Mouse (Mus musculus) cerebellum, adult 9-11 months (tissue): ENCODE results near the gene B9d2.
"Not testable (repeated sequence)": the region's sequence is repeated elsewhere in the genome, so short reads cannot be mapped to it uniquely, and the experiment has no call there.

Experiments
- DNase-seq: peaks from one replicate; pipeline ENCODE4 v3.0.0; 2022

Gene B9d2

DNA sequence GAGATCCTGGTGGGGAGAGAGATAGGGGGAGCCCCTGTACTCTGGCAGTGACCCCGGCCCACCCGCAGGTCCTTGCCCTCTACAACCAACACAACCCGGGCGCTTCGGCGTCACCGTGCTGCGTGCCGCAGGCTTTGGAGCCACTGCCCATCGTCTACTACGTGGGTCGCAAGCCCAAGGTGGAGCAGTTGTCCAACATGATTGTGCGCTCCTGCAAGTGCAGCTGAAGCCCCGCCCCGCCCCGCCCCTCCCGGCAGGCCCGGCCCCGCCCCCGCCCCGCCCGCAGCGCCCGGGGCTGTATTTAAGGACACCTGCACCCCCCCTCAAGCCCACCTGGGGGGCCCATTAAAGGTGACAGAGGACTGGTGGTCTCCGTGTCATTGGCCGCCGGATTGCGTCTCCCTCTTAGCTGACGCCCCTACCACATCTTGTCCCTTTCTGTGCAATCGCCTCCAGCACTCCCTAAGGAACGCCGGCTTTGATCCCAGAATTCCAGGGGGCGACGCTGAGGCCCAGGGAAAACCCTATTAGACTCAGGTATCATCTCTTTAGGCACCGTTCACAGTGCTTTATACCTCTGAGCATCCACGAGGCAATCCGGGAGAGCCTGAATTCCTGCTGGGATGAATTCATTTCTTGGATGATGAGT, 24.3 kb downstream of the B9d2 start:
- DNase-seq = no peak

DNA sequence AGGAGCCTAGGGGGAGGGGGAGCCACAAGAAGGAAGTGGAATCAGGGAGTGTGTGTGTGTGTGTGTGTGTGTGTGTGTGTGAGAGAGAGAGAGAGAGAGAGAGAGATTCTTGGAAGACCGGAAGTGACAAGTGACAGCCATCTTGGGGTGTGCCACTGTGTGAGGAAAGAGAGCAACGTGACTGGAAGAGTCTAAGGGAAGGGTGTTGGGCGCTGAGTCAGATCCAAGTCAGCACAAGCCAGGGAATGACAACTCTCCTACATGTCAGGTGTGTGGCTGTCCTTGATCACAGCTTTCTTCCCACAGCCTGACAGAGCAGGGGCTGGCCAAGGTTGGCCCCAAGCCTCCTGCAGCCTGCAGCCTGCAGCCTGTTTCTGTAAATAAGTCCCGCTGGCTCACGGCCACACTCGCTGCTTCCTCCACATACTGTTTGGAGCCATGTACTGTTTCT, 25.2 kb downstream of the B9d2 start:
- DNase-seq = no peak

DNA sequence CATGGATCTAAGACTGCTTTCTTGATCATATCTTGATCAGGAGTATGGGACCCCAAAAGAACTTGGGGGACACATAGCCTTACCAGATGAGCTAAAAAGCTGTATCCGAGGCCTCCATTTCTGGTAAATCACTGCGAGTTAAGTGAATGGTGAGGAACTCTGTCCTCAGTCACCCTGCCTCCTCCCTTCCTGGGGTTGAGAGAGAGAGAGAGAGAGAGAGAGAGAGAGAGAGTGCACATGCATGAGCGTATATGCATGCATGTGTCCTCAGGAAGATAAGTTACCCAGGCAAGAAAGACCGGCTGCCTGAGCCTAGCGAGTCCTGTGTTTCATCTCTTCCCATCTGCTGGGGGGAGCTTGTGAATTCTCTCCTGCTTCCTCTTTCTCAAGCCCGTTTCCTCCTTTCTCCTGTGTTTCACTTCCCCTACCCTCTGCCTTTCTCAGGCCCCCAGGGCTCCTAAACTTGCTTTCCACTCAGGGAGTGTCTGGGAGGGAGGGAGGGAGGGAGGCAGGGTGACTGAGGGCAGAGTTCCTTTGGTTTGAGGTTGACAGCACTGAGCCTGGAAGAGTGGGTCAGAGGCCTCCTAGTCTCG, 26.1 kb downstream of the B9d2 start:
- DNase-seq = no peak

DNA sequence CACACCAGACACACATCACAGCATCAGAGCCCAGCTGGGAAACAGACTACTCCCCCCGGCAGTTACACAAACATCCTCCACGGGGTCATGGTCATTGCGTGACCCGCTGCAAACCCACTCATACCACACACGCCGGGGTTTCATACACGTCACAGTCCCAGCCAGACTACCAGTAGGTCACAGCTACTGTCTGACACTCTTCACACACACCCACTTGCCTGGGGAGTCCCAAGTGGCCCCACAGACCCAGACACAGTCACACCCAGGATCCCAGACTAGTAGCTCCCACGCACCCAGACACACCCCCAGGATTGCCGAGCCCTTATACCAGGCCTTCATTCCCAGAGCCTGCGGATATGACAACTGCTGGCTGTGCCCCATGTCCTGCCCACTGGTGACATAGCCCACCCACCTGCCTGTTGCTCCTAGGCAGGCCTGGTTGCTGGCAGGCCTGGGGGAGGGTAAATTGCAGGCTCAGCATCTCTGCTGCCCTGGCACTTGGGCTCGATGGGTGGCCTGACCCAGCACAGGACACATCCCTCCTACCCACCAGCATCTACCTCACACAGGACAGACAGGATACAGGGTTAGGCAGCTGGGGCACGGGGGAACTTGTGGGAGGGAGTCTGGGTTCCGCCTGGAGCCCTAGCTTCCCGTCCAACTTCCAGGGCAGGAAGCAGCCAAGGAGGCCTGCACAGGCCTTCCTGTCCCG, 27.2 kb downstream of the B9d2 start:
- DNase-seq = no peak

DNA sequence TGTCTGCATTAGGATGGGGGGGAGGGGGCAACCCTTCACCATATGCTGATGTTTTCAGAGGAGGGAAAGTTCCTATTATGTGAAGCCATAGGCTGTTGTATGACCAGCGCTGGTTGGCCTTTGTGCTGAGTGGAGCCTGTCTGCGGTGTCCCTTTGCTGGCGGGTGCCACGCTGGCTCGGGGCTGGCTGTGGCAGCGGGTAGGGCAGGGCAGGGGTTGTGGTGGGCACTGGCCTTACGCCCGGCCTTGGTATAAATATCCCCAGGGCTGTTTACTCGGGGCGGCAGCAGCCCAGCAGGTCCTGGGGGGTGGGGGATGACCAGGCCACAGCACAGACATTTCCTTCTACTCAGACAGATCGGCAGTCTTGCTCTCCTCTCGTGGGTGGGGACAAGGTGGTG, 29.4 kb downstream of the B9d2 start:
- no peak for DNase-seq

DNA sequence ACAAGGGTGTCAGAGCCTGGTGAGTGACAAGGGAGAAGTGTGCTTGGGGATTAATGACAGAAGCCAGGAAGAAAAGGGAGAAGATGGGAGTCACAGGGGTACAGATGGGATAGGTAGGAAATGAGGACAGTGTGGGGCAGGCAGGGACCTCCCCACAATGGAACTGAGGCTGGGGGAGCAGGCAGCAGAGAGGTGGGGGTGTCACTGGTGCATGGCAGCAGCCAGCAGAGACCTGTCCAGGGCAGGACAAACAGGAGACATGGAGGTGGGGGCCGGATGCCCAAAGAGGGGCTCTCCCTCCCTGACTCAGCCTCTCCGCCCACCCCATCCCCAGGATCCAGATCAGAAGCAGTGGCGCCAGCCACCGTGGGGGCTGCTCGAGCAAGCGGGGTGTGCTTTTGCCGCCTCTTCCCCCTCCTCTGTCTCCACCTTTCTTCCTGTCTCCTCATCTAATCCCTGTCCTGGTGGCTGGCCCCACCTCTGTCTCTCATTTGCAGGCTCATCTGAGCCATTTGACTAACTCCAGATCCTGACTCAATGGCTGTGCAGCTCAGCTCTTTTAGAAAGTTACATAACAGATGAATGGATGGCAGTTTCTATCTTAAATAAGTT, 30.0 kb downstream of the B9d2 start:
- no peak for DNase-seq

DNA sequence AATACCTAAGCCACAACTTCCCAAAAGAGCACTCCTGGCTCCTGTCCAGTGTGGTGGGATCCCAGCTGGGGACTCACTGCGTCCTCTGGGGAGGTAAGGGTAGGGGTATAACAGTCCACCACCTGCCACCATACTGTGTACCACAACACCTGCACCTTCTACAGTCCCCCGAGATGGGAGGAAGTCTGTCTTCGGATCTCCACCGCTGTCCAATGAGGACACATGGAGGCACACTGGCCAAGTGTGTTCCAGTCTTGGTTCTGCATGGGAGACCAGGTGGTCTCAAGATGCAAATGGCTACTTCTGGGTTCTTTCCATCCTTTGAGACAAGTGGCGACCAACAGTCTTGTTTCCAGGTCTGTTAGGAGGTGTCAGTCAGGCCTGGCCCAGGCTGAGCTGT, 30.6 kb downstream of the B9d2 start:
- no peak for DNase-seq

DNA sequence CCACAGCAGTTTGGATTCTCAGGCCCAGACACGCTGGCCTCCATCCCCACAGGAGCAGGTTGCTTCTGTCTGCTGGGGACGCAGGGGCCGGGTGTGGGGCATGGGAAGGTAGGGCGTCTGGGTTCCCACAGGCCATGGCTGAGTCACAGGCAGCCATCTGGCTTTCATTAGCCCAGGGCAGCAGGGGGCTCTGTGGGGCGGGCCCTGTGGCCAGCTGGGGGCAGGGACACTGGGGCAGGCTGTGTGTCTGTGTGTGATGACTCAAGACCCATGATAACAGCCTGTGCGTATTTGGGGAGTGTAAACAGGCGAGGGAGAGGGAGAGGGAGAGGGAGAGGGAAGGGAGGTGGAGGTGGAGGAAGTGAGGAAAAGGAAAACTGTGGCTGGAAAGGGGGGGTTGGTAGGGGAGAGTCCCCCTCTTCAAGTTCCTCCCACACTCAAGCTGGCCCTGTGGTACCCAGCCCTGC, 31.2 kb downstream of the B9d2 start:
- DNase-seq = peak; percentile 76

DNA sequence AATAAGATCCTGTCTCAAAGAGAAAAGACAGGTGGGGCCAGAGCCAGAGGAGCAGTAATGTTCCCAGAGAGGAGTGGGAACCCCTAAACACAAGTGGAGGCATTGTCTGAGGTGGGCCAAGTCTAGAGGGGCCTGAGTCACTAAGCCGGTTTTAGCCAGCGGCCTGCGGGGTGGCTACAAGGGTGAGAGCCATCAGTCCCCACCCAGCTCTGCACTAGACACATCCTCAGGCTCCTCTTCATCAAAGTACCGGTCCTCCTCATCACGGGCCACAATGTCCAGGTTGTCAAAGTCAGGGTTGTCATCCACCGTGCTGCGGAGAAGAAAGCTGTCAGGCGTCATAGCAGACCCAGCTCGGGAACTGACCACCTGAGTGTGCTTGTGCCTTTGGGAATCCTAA, 32.2 kb downstream of the B9d2 start:
- no peak for DNase-seq

DNA sequence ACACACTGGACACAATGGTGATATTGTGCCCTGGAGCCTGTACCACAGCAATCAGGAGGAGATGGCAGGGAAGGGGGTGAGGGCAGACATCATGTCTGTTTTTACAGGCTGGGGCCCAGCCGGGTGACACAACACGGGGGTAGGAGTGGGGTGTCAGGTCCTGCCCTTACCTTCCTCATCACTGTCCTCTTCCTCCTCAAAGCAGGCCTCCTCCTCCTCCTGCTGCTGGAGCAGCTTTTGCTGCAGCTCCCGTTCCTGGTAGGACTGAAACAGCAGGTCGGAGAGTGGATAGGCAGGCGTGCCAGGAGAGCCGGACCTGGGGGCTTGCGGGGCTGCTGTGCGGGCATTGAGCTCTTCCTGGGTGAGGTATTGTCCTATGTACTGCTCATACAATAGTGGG, 34.0 kb downstream of the B9d2 start:
- DNase-seq = no peak

DNA sequence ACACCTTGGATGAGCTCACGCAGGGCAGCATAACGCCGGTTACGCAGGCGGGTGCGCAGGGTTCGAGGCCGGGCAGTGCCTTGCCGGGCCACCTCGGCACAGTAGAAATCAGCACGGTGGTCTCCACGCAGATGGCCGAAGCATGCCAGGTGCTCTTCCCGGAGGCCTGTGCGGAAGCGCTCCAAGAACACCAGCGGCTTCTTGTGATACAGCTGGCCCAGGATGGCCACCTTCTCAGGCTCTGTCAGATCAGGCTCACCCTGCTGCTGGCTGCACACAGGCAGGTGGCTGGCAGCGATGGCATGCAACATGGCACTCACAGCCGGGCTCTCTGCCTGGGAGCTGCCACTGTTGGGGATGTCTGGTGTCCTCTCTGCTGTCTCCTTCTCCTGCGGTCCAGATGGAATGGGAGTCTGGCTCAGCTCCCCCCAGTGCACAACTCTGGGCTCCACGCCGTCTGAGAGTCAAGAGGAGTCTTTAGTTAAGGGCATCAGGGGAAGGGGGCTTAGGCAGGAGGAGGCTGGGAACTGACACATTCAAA, 35.2 kb downstream of the B9d2 start:
- no peak for DNase-seq

DNA sequence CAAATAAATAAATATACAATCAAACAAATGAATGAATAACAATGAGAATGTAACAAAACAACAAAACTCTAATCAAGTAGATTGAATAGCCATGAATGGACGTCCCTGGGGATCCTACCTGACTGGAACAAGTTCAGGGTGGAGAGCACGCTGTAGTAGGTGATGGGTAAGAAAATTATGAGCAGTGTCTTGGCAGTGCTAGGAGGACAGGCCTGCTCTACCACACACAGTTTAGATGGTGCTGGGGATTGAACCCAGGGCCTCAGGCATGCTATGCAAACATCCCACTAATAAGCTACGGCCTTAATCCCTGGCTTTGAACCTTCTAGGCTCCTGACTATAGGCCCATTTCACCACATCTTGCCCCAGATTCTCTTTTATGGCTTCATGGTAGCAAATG, 36.9 kb downstream of the B9d2 start:
- peak; percentile 26 for DNase-seq

DNA sequence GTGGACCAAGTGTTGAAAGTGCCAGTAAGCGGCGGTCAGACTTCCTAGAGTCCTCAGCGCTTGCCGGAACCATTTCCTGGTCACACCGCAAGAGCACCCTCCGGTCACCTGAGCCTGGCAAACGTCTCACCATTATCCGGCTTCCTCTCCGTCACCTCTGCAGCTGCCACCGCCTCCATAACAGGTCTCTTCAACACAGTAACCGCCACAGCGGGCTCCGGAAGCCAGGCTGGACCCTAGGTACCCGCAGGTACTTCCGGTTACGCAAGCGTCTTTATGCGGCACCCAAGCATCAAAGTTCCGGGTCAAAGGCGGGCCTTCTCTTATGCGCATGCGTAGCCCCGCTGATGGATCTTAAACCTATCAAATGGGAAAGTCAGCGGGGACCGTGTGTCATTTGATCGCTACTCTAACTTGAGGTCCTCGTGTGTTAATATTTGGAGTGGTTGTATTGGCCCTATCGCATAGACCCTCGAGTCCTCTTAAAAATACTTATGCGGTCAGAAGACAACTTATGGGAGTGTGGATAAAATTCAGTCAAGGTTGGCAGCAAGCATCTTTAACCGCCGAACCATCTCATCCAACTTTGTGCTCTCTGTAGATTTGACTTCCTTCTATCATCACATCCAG, 38.3 kb downstream of the B9d2 start, which contains the start of gene Ccdc97:
TSS of gene Ccdc97 (minus strand) at position 301 of the 630 bp plus-strand sequence.
- peak; percentile 95 for DNase-seq

DNA sequence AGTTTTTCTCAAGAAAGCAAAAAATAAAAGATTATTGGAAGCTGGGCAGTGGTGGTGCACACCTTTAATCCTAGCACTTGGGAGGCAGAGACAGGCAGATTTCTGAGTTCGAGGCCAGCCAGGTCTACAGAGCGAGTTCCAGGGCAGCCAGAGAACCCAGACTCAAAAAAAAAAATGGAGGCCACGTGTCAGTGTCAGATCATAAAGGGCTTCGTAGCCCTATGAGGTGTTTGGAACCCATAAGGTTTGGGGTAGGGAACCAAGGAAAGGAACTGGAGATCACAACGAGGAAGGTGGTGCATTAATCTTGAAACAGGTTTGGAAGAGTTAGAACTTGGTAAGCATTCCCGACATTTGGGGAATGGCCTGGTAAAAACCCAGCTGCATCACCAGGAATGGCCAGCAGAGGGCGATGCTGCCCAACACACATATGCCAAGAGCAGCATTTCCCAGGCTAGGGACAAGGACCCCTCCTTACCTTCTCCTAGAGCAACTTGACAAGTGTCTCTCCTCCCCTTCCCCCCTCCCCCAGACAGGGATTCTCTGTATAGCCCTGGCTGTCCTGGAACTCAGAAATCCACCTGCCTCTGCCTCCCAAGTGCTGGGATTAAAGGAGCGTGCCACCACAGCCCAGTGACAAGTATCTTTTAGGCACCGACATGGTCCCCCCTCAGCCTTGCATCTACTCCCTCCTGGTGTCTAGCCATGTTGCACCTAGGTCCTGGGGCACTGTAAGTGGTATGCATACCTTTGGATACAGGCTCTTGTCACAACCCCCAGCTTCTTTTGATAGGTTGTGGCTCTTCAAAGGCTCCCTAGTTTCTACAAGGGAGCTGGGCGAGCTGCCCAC, 39.4 kb downstream of the B9d2 start:
- peak; percentile 74 for DNase-seq

DNA sequence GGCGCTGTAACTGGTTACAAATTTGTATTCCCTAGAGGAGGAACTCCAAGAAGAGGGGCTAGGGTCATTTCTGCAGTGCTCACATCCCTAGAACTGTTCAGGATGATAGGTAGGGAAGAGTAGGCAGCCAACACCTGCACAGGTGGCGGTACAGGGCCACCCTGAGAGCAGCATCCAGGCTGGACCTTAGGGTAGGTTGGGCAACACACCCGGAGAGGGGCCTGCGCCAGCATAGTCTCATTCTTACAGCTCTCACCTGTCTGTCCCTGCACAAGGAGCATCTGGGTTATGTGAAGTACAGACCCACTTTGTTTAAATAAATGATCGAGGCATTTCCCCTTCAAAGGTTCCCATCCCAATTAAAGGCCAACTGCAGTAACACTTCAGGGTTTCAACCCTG, 40.2 kb downstream of the B9d2 start:
- DNase-seq = no peak

DNA sequence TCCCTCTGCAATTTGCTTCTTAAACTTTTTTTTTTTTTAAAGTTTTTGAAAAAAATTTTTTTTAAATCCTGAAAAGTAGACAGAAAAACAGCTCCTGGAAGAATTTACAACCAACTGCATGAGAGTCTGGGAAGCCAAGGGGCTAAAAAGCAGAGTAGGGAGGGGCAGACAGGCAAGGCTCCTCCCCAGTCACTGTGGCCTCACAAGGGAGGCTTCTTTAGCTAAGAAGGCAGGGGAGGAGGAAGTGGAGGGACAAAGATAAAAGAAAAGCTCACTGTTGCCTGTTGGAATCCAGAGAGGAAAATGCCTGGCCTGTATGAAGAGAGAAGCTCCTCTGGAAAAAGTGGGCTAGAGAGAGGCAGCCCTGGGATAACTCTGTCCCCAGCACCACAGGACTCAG, 41.2 kb downstream of the B9d2 start:
- not testable (repeated sequence) for DNase-seq

DNA sequence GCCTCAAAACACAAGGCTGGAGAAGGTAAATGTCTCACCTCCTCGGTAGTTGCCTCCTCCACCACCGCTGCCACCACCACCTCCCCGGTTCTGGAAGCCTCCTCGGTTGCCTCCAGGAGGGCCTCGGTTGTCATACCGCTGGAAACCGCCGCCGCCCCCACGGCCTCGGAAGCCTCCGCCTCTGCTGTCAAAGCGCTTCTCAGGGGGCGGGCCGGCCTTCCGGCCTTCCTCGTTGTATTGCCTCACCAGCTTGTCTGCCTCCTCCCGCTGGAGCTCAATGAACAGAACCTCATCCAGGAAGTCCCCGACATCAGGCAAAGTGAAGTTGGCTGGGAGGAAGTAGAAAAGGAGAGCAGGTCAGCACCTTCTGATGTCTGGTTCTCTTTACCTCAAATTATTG, 45.3 kb downstream of the B9d2 start:
- DNase-seq = no peak

DNA sequence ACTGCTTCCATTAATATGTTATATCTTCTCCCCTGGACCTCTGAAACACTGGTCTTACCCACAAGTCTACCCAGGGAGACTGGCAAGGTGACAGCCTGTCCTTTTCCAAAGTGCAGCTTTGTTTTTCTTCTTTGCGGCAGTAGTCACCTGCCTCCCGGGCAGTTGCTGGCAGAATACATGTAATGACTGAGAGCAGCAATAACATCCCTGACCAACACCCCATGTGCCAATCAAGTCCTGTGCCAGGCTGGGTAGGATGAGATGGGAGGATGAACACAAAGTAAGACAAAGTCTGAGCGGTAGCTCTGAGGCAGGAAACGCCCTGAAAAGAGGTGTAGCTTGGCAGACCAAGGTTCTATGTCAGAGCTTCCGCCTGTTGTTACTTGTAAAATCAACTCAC, 47.2 kb downstream of the B9d2 start:
- no peak for DNase-seq

DNA sequence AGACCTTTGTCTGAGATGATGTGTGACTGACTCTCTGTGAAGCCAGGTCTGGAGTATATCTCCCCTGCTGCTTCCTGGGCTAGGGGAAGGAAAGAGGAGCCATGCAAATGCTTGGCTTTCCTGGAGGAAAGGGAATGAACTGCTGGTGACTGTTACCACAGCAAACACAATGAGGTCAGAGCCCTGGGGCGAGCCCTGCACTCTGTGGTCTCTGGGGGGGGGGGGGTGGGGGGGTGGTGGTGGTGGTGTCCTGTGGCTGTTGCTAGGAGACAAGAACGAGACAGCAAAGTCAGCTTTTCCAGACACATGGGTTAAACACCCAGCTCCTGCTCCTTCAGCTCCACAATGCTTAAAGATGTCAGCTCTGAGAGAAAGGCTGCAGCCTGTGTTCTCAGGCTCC, 48.8 kb downstream of the B9d2 start:
- DNase-seq = no peak

DNA sequence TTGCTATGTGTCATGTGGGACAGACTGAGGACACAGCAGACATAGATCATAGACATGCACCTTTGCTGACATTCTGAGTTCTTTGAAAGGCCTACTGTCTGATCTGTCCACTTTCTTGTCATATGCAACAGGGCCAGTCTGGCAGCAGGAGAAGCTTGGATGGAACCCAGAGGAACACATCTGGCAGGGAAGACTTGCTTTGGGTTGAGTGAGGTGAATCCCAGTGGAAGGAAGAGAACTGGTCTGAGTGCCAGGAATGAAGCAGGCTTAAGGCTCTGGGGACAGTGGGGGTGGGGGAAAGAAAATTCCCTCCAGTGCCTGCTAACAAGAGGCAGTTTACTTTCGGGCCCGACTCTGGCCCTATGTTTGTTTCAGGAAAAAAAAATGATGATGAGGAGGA, 49.3 kb downstream of the B9d2 start:
- DNase-seq = no peak

DNA sequence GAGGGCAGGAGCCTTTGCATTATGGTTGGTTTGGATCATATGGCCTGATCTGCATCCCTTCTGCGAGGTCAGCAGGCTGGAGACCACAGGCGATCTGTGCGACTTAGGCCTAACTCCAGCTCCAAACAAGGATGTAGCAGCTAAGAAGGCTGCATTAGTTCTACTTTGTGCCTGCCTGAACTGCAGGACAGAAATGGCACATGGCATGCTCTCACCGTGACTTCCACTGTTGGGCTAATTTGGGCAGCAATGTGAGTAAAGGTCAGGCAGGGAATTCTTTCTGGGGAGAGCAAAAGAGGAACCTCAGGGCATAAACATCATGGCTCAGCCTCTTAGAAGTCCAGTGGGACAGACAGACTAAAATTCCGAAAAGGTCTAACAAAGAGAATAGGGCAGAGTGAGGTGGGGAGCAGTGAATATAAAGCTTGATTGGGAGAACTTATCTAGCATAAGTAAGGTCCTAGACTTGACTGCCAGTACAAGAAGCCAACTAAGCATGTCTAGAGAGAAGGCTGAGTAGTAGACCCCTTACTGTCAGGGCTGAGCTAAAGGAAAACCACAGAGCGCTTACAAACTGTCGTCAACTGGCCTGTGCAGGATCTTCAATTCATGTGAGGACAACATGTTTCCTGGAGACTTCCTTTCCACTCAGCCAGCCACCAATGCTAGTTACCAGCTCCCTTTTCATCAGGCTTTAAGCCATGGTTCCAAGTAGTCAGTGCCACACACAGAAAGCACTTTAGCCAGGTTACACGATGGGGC, 50.9 kb downstream of the B9d2 start:
- DNase-seq = no peak
